Mouse (Mus musculus): ENCODE results near the gene Oxsr1. TPM values are rescaled to one million over a fixed set of nuclear protein-coding genes. Genes with fewer than 3 reads are reported as not detected.

Gene Oxsr1
- polyA plus RNA-seq, 1 experiment, result 18.3 TPM

DNA sequence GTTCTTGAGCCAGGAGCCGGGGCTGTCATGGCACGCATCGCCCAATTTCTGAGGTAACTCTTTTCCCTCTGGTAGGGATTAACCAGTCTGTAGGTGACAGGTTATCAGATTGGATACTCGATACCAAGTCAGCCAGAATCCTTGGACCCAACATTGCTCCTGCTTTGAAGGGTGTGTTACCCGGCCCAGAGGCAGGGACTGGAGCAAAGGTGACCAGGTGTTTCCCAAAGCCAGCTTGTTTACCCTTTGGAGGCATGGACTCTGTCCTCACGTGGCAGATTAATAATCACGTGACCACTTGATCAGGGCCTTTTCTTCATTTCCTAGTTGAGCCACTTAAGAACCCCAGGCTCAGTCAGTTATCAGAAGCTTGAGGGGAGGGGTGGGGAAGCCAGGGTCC, 20.5 kb upstream of the Oxsr1 start:
- H3K4me3 ChIP-seq (ENCODE audit: insufficient read depth, low read depth, low read length), result peak overlapping the region; percentile 95; the same call in 1 of the 2 replicates
- peaks cover 10% of the 10 kb centered on the region for H3K4me1 ChIP-seq (ENCODE audit: control insufficient read depth, insufficient read depth, insufficient read length, low read length)
- no peak overlapping the region for H3K27ac ChIP-seq (replicated peaks; ENCODE audit: low read depth, low read length)

DNA sequence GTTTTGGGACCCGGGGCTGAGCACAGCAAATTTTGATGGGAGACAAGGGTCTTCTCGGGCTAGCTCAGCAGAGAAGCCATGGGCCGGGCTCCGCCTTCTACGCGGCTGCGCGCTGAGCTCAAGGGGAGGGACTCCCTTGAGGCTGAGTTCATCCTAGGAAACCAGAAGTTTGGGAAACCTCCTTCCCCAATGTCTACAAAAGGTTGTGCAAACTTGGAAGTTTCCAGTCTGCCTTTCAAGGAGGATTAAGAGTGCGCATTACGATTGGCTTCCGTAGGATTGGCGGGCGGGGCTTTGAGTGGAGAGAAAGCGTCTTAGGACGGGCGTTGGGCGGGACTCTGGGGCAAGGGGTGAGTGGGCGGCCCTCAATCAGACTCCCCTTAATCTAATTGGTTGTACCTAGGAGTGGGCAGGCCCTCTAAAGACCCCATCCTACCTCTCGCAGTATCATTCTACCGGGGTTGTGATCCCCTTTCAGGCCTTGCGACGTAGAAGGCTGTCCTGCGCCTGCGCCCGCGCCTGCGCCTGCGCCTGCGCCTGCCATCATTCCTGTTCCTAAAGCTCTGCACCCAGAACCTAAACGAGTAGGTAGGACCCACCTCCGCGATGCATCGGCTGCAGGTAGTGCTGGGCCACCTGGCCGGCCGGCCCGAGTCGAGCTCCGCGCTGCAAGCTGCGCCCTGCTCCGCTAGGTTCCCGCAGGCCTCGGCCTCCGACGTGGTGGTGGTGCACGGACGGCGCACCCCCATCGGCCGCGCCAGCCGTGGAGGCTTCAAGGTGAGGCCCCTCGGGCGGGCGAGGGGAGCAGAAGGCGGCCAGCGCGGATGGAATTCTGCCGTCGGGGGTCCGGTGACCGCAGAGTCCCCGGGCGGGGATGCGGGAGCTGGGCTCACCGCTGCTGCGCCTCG, 18.9 kb upstream of the Oxsr1 start, which contains the start of gene Myd88:
TSS of gene Myd88 (minus strand) at position 503 of the 908 bp plus-strand sequence.
- peak within 1 kb of the TSS; percentile 91 for H3K27ac ChIP-seq (replicated peaks; ENCODE audit: low read depth, low read length)
- H3K4me3 ChIP-seq (ENCODE audit: insufficient read depth, low read depth, low read length), result peak within 1 kb of the TSS; percentile 95
- peaks cover 10% of the 10 kb centered on the region for H3K4me1 ChIP-seq (ENCODE audit: control insufficient read depth, insufficient read depth, insufficient read length, low read length)

DNA sequence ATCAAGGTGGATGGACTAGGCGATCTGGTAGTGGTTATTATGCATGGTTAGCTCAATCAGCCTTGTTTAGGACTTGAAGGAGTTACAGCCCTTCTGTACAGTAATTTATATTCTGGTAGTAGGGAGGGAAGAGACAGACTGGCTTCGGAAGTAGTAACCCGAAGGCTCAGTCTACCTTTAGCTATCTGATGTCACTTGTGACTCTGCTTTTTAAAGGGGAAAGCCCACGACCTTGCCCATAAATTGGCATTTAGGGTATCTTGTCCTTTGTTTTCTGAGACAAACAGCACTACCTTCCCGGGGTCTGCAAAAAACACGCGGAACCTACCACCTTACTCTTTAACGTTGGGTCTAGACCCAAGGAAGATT, 18.0 kb upstream of the Oxsr1 start:
- Histone ChIP-seq H3K27ac (replicated peaks; ENCODE audit: low read depth, low read length) (peak overlapping the region; percentile 91), H3K4me1 (ENCODE audit: control insufficient read depth, insufficient read depth, insufficient read length, low read length) (peaks cover 10% of the 10 kb centered on the region), H3K4me3 (ENCODE audit: insufficient read depth, low read depth, low read length) (peak overlapping the region; percentile 95)

DNA sequence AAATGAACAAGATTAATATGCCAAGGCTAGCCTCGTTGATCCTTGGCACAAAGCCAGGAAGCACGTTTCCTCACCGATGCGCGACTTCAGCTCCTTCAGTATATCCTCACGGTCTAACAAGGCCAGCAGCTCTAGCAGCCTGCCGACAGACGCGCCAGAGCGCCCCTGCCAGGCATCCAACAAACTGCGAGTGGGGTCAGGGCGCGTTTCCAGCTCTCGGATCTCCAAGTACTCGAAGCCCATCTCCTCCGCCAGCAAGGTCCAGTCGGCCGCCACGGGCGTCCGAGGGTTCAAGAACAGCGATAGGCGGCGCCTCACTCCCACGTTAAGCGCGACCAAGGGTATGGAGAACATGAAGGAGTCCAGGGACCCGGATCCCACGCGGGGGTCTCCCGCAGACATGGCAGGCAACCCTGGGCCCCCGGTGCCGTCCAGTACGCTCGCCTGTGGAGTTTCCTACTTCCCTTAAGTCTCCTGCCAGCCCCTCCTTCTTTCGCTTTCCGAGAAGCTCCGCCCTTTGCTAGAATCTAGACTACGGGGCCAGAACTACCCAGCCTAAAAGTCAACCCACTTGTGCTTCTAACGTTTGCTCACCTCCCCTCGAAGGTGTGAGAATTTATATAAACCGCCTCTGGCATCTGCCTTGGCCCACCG, 17.5 kb upstream of the Oxsr1 start, which contains the start of gene Acaa1a:
TSS of gene Acaa1a (plus strand) at position 119 of the 654 bp plus-strand sequence.
- peak within 1 kb of the TSS; percentile 91 for H3K27ac ChIP-seq (replicated peaks; ENCODE audit: low read depth, low read length)
- peaks cover 10% of the 10 kb centered on the region for H3K4me1 ChIP-seq (ENCODE audit: control insufficient read depth, insufficient read depth, insufficient read length, low read length)
- H3K4me3 ChIP-seq (ENCODE audit: insufficient read depth, low read depth, low read length), result peak within 1 kb of the TSS; percentile 95

DNA sequence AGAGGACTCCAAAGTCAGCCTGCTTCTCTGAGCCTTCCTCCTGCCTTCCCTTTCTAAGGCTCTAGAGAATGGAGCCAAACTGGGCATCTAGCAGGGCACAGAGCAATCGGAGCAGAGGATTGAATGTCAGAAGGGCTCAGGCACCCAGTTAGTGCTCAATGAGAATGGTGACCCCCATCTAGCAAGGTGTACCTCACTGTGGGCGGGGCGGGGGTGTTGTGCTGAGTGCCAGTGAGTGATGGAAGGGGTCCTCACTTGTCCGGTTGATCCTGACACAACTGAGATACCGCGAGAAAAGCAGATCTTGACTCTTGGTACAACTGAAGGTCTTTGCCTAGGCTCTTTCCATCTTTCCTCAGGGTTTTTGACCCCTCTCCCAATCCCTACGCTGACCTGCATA, 16.9 kb upstream of the Oxsr1 start:
- Histone ChIP-seq H3K4me1 (ENCODE audit: control insufficient read depth, insufficient read depth, insufficient read length, low read length) (peaks cover 16% of the 10 kb centered on the region), H3K4me3 (ENCODE audit: insufficient read depth, low read depth, low read length) (peak overlapping the region; percentile 95), H3K27ac (replicated peaks; ENCODE audit: low read depth, low read length) (no peak overlapping the region; the same call in 1 of the 2 replicates)

DNA sequence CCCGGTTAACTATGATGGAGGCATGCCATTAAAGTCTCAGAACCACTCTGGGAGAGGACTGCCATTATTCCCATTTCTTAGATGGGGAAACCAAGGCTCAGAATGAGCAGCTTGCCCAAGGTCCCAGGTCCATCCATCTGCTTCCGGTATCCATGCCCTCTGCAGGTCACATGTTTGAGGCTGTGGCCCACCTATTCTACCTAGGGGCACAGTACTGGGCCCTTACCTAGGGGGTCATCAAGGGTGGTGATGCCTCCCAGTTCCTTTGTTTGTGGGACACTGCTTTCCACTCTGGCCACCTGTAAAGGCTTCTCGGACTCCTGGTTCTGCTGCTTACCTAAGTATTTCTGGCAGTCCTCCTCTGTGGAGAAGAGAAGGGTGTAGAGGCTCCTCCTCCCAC, 16.1 kb upstream of the Oxsr1 start:
- H3K27ac ChIP-seq (replicated peaks; ENCODE audit: low read depth, low read length), result no peak overlapping the region
- peaks cover 21% of the 10 kb centered on the region for H3K4me1 ChIP-seq (ENCODE audit: control insufficient read depth, insufficient read depth, insufficient read length, low read length)
- H3K4me3 ChIP-seq (ENCODE audit: insufficient read depth, low read depth, low read length), result no peak overlapping the region

DNA sequence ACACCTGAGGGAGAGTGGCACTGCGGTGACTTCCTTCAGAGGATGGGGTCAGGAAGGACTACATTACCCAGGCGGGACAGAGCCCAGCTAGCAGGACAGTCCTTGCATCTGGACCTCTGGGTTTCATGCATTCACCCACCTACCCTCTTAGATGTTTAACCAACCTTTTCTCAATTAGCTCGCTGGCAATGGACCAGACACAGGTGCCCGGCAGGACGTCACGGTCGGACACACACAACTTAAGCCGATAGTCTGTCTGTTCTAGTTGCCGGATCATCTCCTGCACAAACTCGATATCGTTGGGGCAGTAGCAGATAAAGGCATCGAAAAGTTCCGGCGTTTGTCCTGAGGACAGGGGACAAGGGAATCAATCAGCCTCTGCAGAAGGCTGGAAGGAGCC, 15.6 kb upstream of the Oxsr1 start:
- Histone ChIP-seq H3K4me1 (ENCODE audit: control insufficient read depth, insufficient read depth, insufficient read length, low read length) (peaks cover 21% of the 10 kb centered on the region), H3K27ac (replicated peaks; ENCODE audit: low read depth, low read length) (no peak overlapping the region)

DNA sequence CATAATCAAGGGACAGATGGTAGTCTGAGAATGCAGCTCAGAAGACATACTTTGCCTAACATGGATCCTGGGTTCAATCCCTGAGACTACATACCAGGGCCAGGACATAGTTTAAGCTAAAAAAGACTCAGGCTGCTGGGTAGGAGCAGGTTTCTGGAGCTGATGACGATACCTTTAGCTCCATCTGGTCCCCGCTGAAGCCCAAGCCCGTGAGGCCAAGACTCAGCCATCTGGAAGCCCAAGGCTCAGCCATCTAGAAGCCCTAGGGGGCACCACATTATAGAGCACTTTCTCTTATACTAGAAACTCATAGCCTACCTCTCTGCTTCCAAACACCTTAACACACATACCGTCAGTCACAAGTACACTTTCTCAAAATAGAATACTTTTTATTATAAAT, 13.3 kb upstream of the Oxsr1 start:
- Histone ChIP-seq H3K4me1 (ENCODE audit: control insufficient read depth, insufficient read depth, insufficient read length, low read length) (peaks cover 14% of the 10 kb centered on the region), H3K4me3 (ENCODE audit: insufficient read depth, low read depth, low read length) (no peak overlapping the region), H3K27ac (replicated peaks; ENCODE audit: low read depth, low read length) (no peak overlapping the region)

More for the DNA sequence above, 15.6 kb upstream of the Oxsr1 start:
- no peak overlapping the region for H3K4me3 ChIP-seq (ENCODE audit: insufficient read depth, low read depth, low read length)

DNA sequence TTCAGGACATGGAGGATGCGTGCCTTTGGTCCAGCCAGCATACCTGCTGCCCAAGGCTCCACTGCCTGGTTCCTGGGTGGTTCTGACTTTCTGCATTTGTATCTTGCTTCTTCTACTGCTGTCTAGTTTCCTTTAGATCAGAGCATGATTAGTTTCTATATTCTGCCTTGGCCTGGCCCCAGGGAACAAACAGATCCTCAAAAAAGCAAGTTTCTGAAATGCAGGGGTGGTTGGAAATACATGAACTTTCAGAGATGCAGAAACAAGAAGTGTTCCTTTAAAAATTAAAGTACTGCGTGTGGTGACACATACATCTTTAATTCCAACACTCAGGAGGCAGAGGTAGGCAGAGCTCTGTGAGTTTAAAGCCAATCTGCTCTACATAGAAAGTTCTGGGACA, 12.6 kb upstream of the Oxsr1 start:
- 0 out of 2 replicates have a peak overlapping the region, but pooled peaks have one; percentile 2 for H3K27ac ChIP-seq (replicated peaks; ENCODE audit: low read depth, low read length)
- peaks cover 14% of the 10 kb centered on the region for H3K4me1 ChIP-seq (ENCODE audit: control insufficient read depth, insufficient read depth, insufficient read length, low read length)
- H3K4me3 ChIP-seq (ENCODE audit: insufficient read depth, low read depth, low read length), result no peak overlapping the region

DNA sequence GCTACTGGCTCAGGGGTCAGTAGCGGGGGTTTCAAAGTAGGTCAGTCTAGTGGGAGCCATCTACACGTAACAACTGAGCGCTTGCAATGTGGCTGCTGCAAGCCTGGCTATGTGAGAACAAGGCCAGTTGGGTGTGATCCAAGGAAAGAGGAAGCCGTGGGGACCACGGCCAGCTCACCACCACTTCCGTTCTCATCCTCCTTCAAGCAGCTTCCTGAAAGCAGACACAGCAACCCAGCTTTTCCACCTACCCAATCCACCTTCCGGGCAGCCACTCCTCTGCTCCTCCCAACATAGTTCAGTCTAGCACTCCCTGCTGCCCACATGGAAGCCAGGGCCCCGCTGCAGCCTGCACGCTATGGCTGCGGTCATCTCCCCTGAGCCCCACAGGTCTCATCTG, 12.1 kb upstream of the Oxsr1 start:
- H3K4me3 ChIP-seq (ENCODE audit: insufficient read depth, low read depth, low read length), result no peak overlapping the region
- peak overlapping the region; percentile 2; the same call in 1 of the 2 replicates for H3K27ac ChIP-seq (replicated peaks; ENCODE audit: low read depth, low read length)
- H3K4me1 ChIP-seq (ENCODE audit: control insufficient read depth, insufficient read depth, insufficient read length, low read length), result peaks cover 14% of the 10 kb centered on the region

DNA sequence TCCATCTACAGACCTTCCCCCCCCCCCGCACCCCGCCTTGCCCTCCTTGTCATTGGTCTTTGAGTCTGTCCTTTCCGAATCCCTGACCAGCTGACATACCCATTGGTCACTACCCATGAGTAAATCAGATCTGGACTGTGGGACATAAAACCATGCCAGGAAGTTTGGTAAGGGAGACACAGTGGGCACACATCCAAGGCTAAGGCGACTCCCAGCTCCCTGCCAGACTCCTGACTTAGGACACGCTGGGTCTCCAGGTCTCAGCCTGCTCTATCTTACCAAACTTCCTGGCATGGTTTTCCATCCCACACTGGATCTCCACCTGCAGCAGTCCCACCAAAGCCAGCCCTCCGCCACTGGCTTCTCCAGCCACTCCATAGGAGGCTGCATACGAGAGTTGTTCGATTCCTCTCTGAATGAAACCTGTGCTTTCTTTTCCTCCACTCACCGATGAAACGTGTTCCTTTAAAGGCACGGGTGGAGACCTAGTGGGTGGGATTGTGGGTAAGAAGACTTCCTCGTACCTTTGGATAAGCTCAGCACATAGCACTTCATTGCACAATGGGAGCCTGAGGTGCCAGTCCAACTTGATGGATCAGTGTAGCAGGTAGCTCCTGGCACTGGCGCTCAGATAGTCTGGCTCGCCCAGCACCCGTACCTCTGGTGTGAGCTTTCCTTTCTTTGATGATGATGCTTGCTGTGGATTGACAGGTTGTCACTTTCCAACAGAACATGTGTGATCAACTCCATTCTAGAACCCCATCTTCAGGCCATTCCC, 8.1 kb upstream of the Oxsr1 start:
- no peak overlapping the region for H3K27ac ChIP-seq (replicated peaks; ENCODE audit: low read depth, low read length)
- peaks cover 11% of the 10 kb centered on the region for H3K4me1 ChIP-seq (ENCODE audit: control insufficient read depth, insufficient read depth, insufficient read length, low read length)
- H3K4me3 ChIP-seq (ENCODE audit: insufficient read depth, low read depth, low read length), result no peak overlapping the region

DNA sequence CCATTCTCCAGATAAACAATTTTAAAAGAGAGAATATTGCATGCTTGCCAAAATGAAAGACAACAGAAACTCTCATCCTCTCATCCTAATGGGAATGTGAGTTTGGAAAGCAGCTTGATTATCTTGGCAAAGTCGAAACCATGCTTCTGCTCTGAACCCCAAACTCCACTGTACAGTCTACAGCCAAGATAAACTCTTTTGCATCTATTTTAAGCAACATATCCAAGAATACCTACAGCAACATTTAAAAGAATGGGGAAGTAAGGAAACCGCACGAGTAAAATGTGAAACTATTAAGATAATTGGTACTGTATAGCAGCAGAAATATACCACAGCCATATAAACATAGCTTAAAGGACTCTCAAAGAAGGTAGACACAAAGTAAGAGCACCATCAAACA, 6.3 kb upstream of the Oxsr1 start:
- no peak overlapping the region for H3K27ac ChIP-seq (replicated peaks; ENCODE audit: low read depth, low read length)
- H3K4me1 ChIP-seq (ENCODE audit: control insufficient read depth, insufficient read depth, insufficient read length, low read length), result no peaks in the 10 kb centered on the region
- H3K4me3 ChIP-seq (ENCODE audit: insufficient read depth, low read depth, low read length), result no peak overlapping the region

DNA sequence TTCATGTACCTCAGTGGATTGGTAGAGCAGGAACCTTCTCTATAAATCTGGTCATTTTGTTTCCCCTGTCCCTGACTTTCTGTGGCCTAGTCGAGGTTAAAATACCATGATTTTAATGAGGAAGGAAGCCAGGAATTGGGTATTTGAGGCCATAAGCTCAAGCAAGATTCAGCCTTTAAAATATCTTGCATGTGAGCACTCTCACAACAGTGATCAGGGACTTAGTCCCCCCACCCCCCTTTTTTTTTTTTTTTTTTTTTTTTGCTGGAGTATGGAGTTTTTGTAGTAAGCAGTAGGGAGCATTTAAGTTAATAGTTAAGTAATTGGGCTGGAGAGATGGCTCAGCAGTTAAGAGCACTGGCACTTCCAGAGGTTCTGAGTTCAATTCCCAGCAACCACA, 1.9 kb upstream of the Oxsr1 start:
- Histone ChIP-seq H3K4me1 (ENCODE audit: control insufficient read depth, insufficient read depth, insufficient read length, low read length) (no peaks in the 10 kb centered on the region), H3K27ac (replicated peaks; ENCODE audit: low read depth, low read length) (no peak overlapping the region), H3K4me3 (ENCODE audit: insufficient read depth, low read depth, low read length) (no peak overlapping the region)

DNA sequence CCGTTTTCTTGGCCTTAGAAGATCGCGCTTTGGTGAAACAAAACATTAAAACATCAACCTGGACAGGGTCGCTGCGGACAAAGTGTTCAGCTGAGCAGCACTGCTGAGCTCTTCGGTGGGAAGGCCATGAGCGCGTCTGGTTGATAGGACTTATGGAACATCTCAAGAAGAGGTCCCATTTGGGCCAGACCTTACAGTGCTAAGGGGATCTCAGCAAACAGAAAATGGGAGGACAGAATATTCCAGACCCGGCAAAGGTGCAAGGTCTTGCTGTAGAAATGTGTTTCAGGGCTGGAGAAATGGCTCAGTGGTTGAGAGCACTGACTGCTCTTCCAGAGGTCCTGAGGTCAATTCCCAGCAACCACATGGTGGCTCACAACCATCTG, 1.0 kb upstream of the Oxsr1 start:
- no peaks in the 10 kb centered on the region for H3K4me1 ChIP-seq (ENCODE audit: control insufficient read depth, insufficient read depth, insufficient read length, low read length)
- H3K27ac ChIP-seq (replicated peaks; ENCODE audit: low read depth, low read length), result peak overlapping the region; percentile 97

More for the DNA sequence above, 1.0 kb upstream of the Oxsr1 start:
- H3K4me3 ChIP-seq (ENCODE audit: insufficient read depth, low read depth, low read length), result peak overlapping the region; percentile 72

Data from brown adipose tissue, adult 24 weeks (tissue).